Mouse (Mus musculus) lung, postnatal 0 days (tissue): ENCODE data around the gene Lins1.

Experiments
- CTCF ChIP-seq: IDR thresholded peaks from 2 replicates; pipeline ENCODE4 v1.5.1; 2016; ENCODE audit warnings: antibody characterized with exemption, mild to moderate bottlenecking
- EP300 ChIP-seq: IDR thresholded peaks from 2 replicates; pipeline ENCODE4 v1.6.1; 2016; ENCODE audit warnings: antibody characterized with exemption, mild to moderate bottlenecking, control low read depth

- TF ChIP-seq CTCF: no peak
- TF ChIP-seq EP300: no peak
These were observed 7.4 kb upstream of the Lins1 start for GRCm38 (mm10) chr7:66682119-66682863.
